Mouse (Mus musculus) liver, embryonic 14.5 days (tissue): ENCODE results near the gene Ift122. TPM values are rescaled to one million over a fixed set of nuclear protein-coding genes. Genes with fewer than 3 reads are reported as not detected.

Experiments
- ATAC-seq: fragments of 200-750 bp; cut with Nextera tagmentation; 2 replicates; pipeline ENCODE4 v1.8.0; 2017; ENCODE audit warnings: moderate number of reproducible peaks, mild to moderate bottlenecking, moderate library complexity; ENCODE audit not compliant: insufficient read depth
- DNase-seq, 3 experiments: peaks; one replicate each; pipeline ENCODE4 v3.0.0-alpha.2; 2012 to 2013; ENCODE audit warnings: low read depth in 3 of 3, low spot score in 3 of 3
- H3K27ac ChIP-seq: fragments of 300-500 bp; sonication (generic); 2 replicates; pipeline ENCODE4 v1.5.1; 2014; ENCODE audit warnings: moderate library complexity, mild to moderate bottlenecking, control low read depth, inconsistent platforms
- H3K27me3 ChIP-seq: fragments of 300-500 bp; sonication (generic); 2 replicates; pipeline ENCODE4 v1.6.1; 2014; ENCODE audit warnings: mild to moderate bottlenecking, low read length, moderate library complexity; ENCODE audit not compliant: control insufficient read depth, insufficient read depth
- H3K36me3 ChIP-seq: fragments of 300-500 bp; sonication (generic); replicated peaks from 2 replicates; pipeline ENCODE4 v1.6.1; 2014; ENCODE audit warnings: low read depth; ENCODE audit not compliant: control insufficient read depth, insufficient read depth
- H3K4me1 ChIP-seq, 2 experiments: fragments of 200-500 bp in 1 of 2; fragments of 300-500 bp in 1 of 2; sonication (generic) in 1 of 2; replicated peaks; 2 replicates each; pipeline ENCODE4 v1.6.1; 2012 to 2014; ENCODE audit warnings: antibody characterized with exemption in 1 of 2, inconsistent platforms in 1 of 2, low read length in 1 of 2; ENCODE audit not compliant: control insufficient read depth in 2 of 2, insufficient read depth in 2 of 2
- H3K4me2 ChIP-seq: fragments of 300-500 bp; sonication (generic); 2 replicates; pipeline ENCODE4 v1.6.1; 2014; ENCODE audit warnings: low read depth, mild to moderate bottlenecking, control low read depth, moderate library complexity
- H3K4me3 ChIP-seq, 2 experiments: fragments of 200-500 bp in 1 of 2; fragments of 300-500 bp in 1 of 2; sonication (generic) in 1 of 2; 2 replicates each; pipeline ENCODE4 v1.5.1; 2012 to 2014; ENCODE audit warnings: low read depth in 2 of 2, low read length in 2 of 2, mild to moderate bottlenecking in 2 of 2, control low read depth in 1 of 2, inconsistent platforms in 1 of 2, moderate library complexity in 1 of 2; ENCODE audit not compliant: insufficient read depth in 1 of 2
- H3K9ac ChIP-seq: fragments of 300-500 bp; sonication (generic); replicated peaks from 2 replicates; pipeline ENCODE4 v1.6.1; 2014; ENCODE audit warnings: mild to moderate bottlenecking, control low read depth, moderate library complexity
- H3K9me3 ChIP-seq: fragments of 300-500 bp; sonication (generic); 2 replicates; pipeline ENCODE4 v1.6.1; 2016; ENCODE audit warnings: low read length, mixed read lengths; ENCODE audit not compliant: control insufficient read depth
- CTCF ChIP-seq: IDR thresholded peaks from 2 replicates; pipeline ENCODE4 v1.5.1; 2016; ENCODE audit warnings: antibody characterized with exemption, low read depth, control low read depth
- EP300 ChIP-seq: IDR thresholded peaks from 2 replicates; pipeline ENCODE4 v1.6.1; 2016; ENCODE audit warnings: antibody characterized with exemption, low read depth
- WGBS: fragments of 180-500 bp; shearing (Covaris S2); extraction: QIAGEN DNeasy Blood & Tissue Kit; methylation state at CpG from one replicate; pipeline ENCODE4 v1.1.7; 2014; ENCODE audit not compliant: insufficient replicate concordance; 5-methylcytosine and 5-hydroxymethylcytosine counted together
- polyA plus RNA-seq, 2 experiments: library from polyadenylated mRNA; depleted of rRNA in 1 of 2; stranded (reverse) in 1 of 2; unstranded in 1 of 2; fragments of >200 nt; fragmentation: Nextera tagmentation in 1 of 2; extraction: Ambion mirVana in 1 of 2; gene quantifications; 2 replicates each; pipeline versions ENCODE4 v1.2.1 to v1.2.3; 2012 to 2014

Gene Ift122
- polyA plus RNA-seq, 2 experiments = 1.7 to 1.9 TPM

- no peak for ATAC-seq
- H3K4me3 ChIP-seq = no peak overlapping the region
- no peak overlapping the region for H3K9ac ChIP-seq
- DNase-seq = no peak
- H3K9me3 ChIP-seq = no peaks in the 10 kb centered on the region
- TF ChIP-seq CTCF (no peak), EP300 (no peak)
- WGBS = 34% methylated on average over 4 of the region's 4 CpGs
- H3K27me3 ChIP-seq = no peaks in the 10 kb centered on the region
- H3K4me1 ChIP-seq = no peaks in the 10 kb centered on the region; a peak in 1 of 4 replicates
- no peak overlapping the region for H3K27ac ChIP-seq
- no peak overlapping the region for H3K4me2 ChIP-seq
- no peaks in the 10 kb centered on the region for H3K36me3 ChIP-seq
Observed at GRCm38 (mm10) chr6:115897117-115897516, 43.8 kb downstream of the Ift122 start.

- WGBS = 53% methylated on average over 7 of the region's 7 CpGs
- Histone ChIP-seq H3K36me3 (no peaks in the 10 kb centered on the region), H3K27me3 (no peaks in the 10 kb centered on the region), H3K4me2 (no peak overlapping the region), H3K9ac (no peak overlapping the region), H3K4me1 (no peaks in the 10 kb centered on the region; a peak in 1 of 4 replicates), H3K9me3 (no peaks in the 10 kb centered on the region), H3K4me3 (no peak overlapping the region), H3K27ac (no peak overlapping the region)
- TF ChIP-seq EP300 = no peak
- TF ChIP-seq CTCF = no peak
- ATAC-seq (no peak), DNase-seq (no peak)
Observed at GRCm38 (mm10) chr6:115897926-115898520, 44.8 kb downstream of the Ift122 start.

GRCm38 (mm10) chr6:115901062-115901461 lies 47.8 kb downstream of the Ift122 start:
- Histone ChIP-seq H3K27me3 (no peaks in the 10 kb centered on the region), H3K27ac (no peak overlapping the region), H3K9ac (no peak overlapping the region), H3K9me3 (no peaks in the 10 kb centered on the region), H3K4me2 (no peak overlapping the region), H3K4me3 (no peak overlapping the region), H3K4me1 (peaks cover 0 to 2% of the 10 kb centered on the region in 2 experiments; a peak in 1 of 4 replicates), H3K36me3 (no peaks in the 10 kb centered on the region)
- 5% methylated on average over 3 of the region's 3 CpGs for WGBS
- no peak for ATAC-seq
- peak; percentile 76 for TF ChIP-seq CTCF
- no peak for TF ChIP-seq EP300
- DNase-seq = peak in 1 of 3 experiments; percentile 17

- H3K4me1 ChIP-seq = peaks cover 0 to 2% of the 10 kb centered on the region in 2 experiments; a peak in 1 of 4 replicates
- no peak overlapping the region for H3K4me2 ChIP-seq
- ATAC-seq (no peak), DNase-seq (no peak)
- H3K27me3 ChIP-seq = no peaks in the 10 kb centered on the region
- no peak overlapping the region for H3K4me3 ChIP-seq
- 75% methylated on average over 8 of the region's 8 CpGs for WGBS
- no peak overlapping the region for H3K9ac ChIP-seq
- no peaks in the 10 kb centered on the region for H3K36me3 ChIP-seq
- H3K27ac ChIP-seq = no peak overlapping the region
- no peaks in the 10 kb centered on the region for H3K9me3 ChIP-seq
- TF ChIP-seq CTCF = no peak
- no peak for TF ChIP-seq EP300
Observed at GRCm38 (mm10) chr6:115901489-115901931, 48.2 kb downstream of the Ift122 start.

- ATAC-seq (no peak), DNase-seq (no peak)
- 60% methylated on average over 3 of the region's 3 CpGs for WGBS
- no peaks in the 10 kb centered on the region for H3K9me3 ChIP-seq
- no peaks in the 10 kb centered on the region for H3K36me3 ChIP-seq
- H3K4me3 ChIP-seq = no peak overlapping the region
- no peak overlapping the region for H3K4me2 ChIP-seq
- H3K27ac ChIP-seq = no peak overlapping the region
- no peak overlapping the region for H3K9ac ChIP-seq
- no peaks in the 10 kb centered on the region for H3K27me3 ChIP-seq
- TF ChIP-seq CTCF = no peak
- no peak for TF ChIP-seq EP300
- peaks cover 0 to 2% of the 10 kb centered on the region in 2 experiments; a peak in 1 of 4 replicates for H3K4me1 ChIP-seq
Observed at GRCm38 (mm10) chr6:115902545-115902944, 49.3 kb downstream of the Ift122 start.
